Mouse (Mus musculus): ENCODE results near the gene Ribc1.

GRCm38 (mm10) chrX:152054094-152054493 is 38.0 kb upstream of the Ribc1 start:
- TF ChIP-seq POLR2A (IDR thresholded peaks at IDR 0.05; ENCODE audit: extremely low read depth, insufficient read depth, low read length): no peak
- TF ChIP-seq CTCF (IDR thresholded peaks at IDR 0.05; ENCODE audit: extremely low read depth, insufficient read depth, low read length): no peak

Data from cortical plate, adult 2 months (tissue).